8 mouse cellular contexts compared by ENCODE assay signal in genomic region chr7:45567780-45568516, GRCm38 (mm10). TPM values are rescaled to one million over a fixed set of nuclear protein-coding genes. Genes with fewer than 3 reads are reported as not detected.
DNase-seq lines count a peak whose midpoint lies in the region; ATAC-seq and TF ChIP-seq lines count a peak whose summit lies in the region.

No protein-coding gene starts in this region.

- no peak for TF ChIP-seq CTCF in bone marrow, adult 2 months (IDR thresholded peaks at IDR 0.05; ENCODE audit: control insufficient read depth, insufficient read depth, low read length)
- 0 out of 2 replicates have a peak, but pooled peaks have one; percentile 0 for TF ChIP-seq CTCF in kidney, adult 2 months (conservative IDR thresholded peaks at IDR 0.05; ENCODE audit: insufficient read depth, insufficient read length, low read depth, low read length)

- no peaks in the 10 kb centered on the region for H3K9me3 ChIP-seq in embryonic facial prominence, embryonic 14.5 days (ENCODE audit: control insufficient read depth, low read length)
- no peaks in the 10 kb centered on the region for H3K9me3 ChIP-seq in limb, embryonic 11.5 days (ENCODE audit: control insufficient read depth, low read length)
- H3K9me3 ChIP-seq in midbrain, embryonic 13.5 days = no peaks in the 10 kb centered on the region

- H3K36me3 ChIP-seq in embryonic facial prominence, embryonic 14.5 days (ENCODE audit: control insufficient read depth, insufficient read depth, low read length) = no peaks in the 10 kb centered on the region
- H3K36me3 ChIP-seq in kidney, adult 2 months (ENCODE audit: control insufficient read depth, insufficient read depth, low read length) = no peaks in the 10 kb centered on the region
- no peaks in the 10 kb centered on the region for H3K36me3 ChIP-seq in limb, embryonic 11.5 days (ENCODE audit: control insufficient read depth, insufficient read depth, low read length)
- no peaks in the 10 kb centered on the region for H3K36me3 ChIP-seq in midbrain, embryonic 13.5 days

- peak overlapping the region; percentile 79 for H3K4me2 ChIP-seq in embryonic facial prominence, embryonic 14.5 days (ENCODE audit: low read depth, low read length)
- peak overlapping the region; percentile 80 for H3K4me2 ChIP-seq in limb, embryonic 11.5 days (ENCODE audit: low read depth, severe bottlenecking)
- peak overlapping the region; percentile 80 for H3K4me2 ChIP-seq in midbrain, embryonic 13.5 days (replicated peaks)

- no peaks in the 10 kb centered on the region for H3K27me3 ChIP-seq in embryonic facial prominence, embryonic 14.5 days (replicated peaks; ENCODE audit: control insufficient read depth, insufficient read depth, low read length)
- H3K27me3 ChIP-seq in kidney, adult 2 months (replicated peaks; ENCODE audit: control insufficient read depth, insufficient read depth, low read length) = no peaks in the 10 kb centered on the region
- H3K27me3 ChIP-seq in limb, embryonic 11.5 days (ENCODE audit: control insufficient read depth, insufficient read depth, low read length) = no peaks in the 10 kb centered on the region
- no peaks in the 10 kb centered on the region for H3K27me3 ChIP-seq in midbrain, embryonic 13.5 days

- DNase-seq in 416B (ENCODE audit: low read depth) = peak; percentile 96
- DNase-seq in embryonic facial prominence, embryonic 14.5 days (ENCODE audit: low spot score) = peak; percentile 98
- peak; percentile 92 to 96 for DNase-seq in heart, adult 18-20 months
- DNase-seq in kidney, adult 2 months = peak; percentile 98
- peak; percentile 96 for DNase-seq in limb, embryonic 11.5 days (ENCODE audit: low spot score)
- DNase-seq in spleen, adult 12 weeks (ENCODE audit: low spot score) = peak; percentile 61

- TF ChIP-seq POLR2A in bone marrow, adult 2 months (IDR thresholded peaks at IDR 0.05; ENCODE audit: borderline replicate concordance, control insufficient read depth, low read depth, low read length) = peak; percentile 45; the same call in 1 of the 2 replicates
- peak; percentile 64 for TF ChIP-seq POLR2A in kidney, adult 2 months (IDR thresholded peaks at IDR 0.05; ENCODE audit: low read depth, low read length)

- peak; percentile 97 for ATAC-seq in embryonic facial prominence, embryonic 14.5 days (ENCODE audit: low read depth)
- peak; percentile 94 for ATAC-seq in limb, embryonic 11.5 days (ENCODE audit: insufficient number of reproducible peaks, low FRiP score, low TSS enrichment, low read depth)
- peak; percentile 94 for ATAC-seq in midbrain, embryonic 13.5 days

- H3K4me1 ChIP-seq in bone marrow, adult 2 months (ENCODE audit: control insufficient read depth, insufficient read depth, low read length) = peaks cover 3% of the 10 kb centered on the region; the same call in 1 of the 2 replicates
- peaks cover 26% of the 10 kb centered on the region for H3K4me1 ChIP-seq in embryonic facial prominence, embryonic 14.5 days (ENCODE audit: control insufficient read depth, insufficient read depth, low read length)
- peaks cover 27% of the 10 kb centered on the region for H3K4me1 ChIP-seq in kidney, adult 2 months (ENCODE audit: control insufficient read depth, insufficient read depth, low read length)
- peaks cover 18% of the 10 kb centered on the region for H3K4me1 ChIP-seq in limb, embryonic 11.5 days (ENCODE audit: control insufficient read depth, insufficient read depth, low read length)
- H3K4me1 ChIP-seq in midbrain, embryonic 13.5 days (replicated peaks) = peaks cover 29% of the 10 kb centered on the region

- peak overlapping the region; percentile 71 for H3K4me3 ChIP-seq in bone marrow, adult 2 months (replicated peaks; ENCODE audit: control insufficient read depth, low read depth, low read length)
- H3K4me3 ChIP-seq in embryonic facial prominence, embryonic 14.5 days (ENCODE audit: low read depth, low read length) = peak overlapping the region; percentile 42
- H3K4me3 ChIP-seq in kidney, adult 2 months (ENCODE audit: insufficient read depth, low read depth, low read length) = peak overlapping the region; percentile 27; the same call in 1 of the 2 replicates
- H3K4me3 ChIP-seq in limb, embryonic 11.5 days (ENCODE audit: low read depth, low read length) = peak overlapping the region; percentile 35
- peak overlapping the region; percentile 48 for H3K4me3 ChIP-seq in midbrain, embryonic 13.5 days (replicated peaks)

- 1% methylated on average over 24 of the region's 24 CpGs for WGBS in bone marrow, adult 2 months
- WGBS in embryonic facial prominence, embryonic 14.5 days = under 1% methylated on average over 23 of the region's 24 CpGs
- 1% methylated on average over 24 of the region's 24 CpGs for WGBS in kidney, adult 2 months
- WGBS in limb, embryonic 11.5 days = 1% methylated on average over 24 of the region's 24 CpGs
- WGBS in midbrain, embryonic 13.5 days = under 1% methylated on average over 24 of the region's 24 CpGs

- peak overlapping the region; percentile 59 for H3K9ac ChIP-seq in embryonic facial prominence, embryonic 14.5 days (ENCODE audit: low read depth, low read length)
- peak overlapping the region; percentile 5; the same call in 1 of the 2 replicates for H3K9ac ChIP-seq in limb, embryonic 11.5 days (ENCODE audit: low read length)
- H3K9ac ChIP-seq in midbrain, embryonic 13.5 days (replicated peaks) = peak overlapping the region; percentile 26

- peak overlapping the region; percentile 73 for H3K27ac ChIP-seq in bone marrow, adult 2 months (ENCODE audit: control insufficient read depth, insufficient read depth, low read depth, low read length, poor library complexity)
- H3K27ac ChIP-seq in embryonic facial prominence, embryonic 14.5 days (replicated peaks; ENCODE audit: low read depth, low read length) = peak overlapping the region; percentile 88
- H3K27ac ChIP-seq in kidney, adult 2 months (ENCODE audit: insufficient read depth, low read depth, low read length) = peak overlapping the region; percentile 94
- peak overlapping the region; percentile 38; the same call in 1 of the 2 replicates for H3K27ac ChIP-seq in limb, embryonic 11.5 days (replicated peaks; ENCODE audit: low read depth, low read length)
- peak overlapping the region; percentile 77 for H3K27ac ChIP-seq in midbrain, embryonic 13.5 days

RNA-seq across cellular contexts. Expression of gene Bcat2, which starts 2.0 kb away (rescaled TPM):
- 35.7 and 58.4 TPM in 2 replicates for polyA plus RNA-seq in bone marrow, adult 2 months (2011; ENCODE audit: insufficient read depth, insufficient read length, low replicate concordance, missing spikeins)
- polyA plus RNA-seq in embryonic facial prominence, embryonic 14.5 days (2014; fragmentation: Nextera tagmentation; extraction: Ambion mirVana) = 50.1 and 51.0 TPM in 2 replicates
- 100 to 1,000 TPM; 225 to 264 TPM for total RNA-seq in heart, adult 18-20 months (2021)
- polyA plus RNA-seq in kidney, adult 2 months (2012; rRNA removed) = 185 and 188 TPM in 2 replicates
- polyA plus RNA-seq in limb, embryonic 11.5 days (2014; fragmentation: Nextera tagmentation; extraction: Ambion mirVana) = 50.7 and 54.2 TPM in 2 replicates
- 20.7 and 24.5 TPM in 2 replicates for polyA plus RNA-seq in midbrain, embryonic 13.5 days (2015; fragmentation: Nextera tagmentation; extraction: Ambion mirVana)

RNA-seq across cellular contexts. Expression of gene Hsd17b14, which starts 13.3 kb away (rescaled TPM):
- polyA plus RNA-seq in bone marrow, adult 2 months (2011; ENCODE audit: insufficient read depth, insufficient read length, low replicate concordance, missing spikeins) = 5.7 TPM in 1 of 2 replicates, not detected in the other
- polyA plus RNA-seq in embryonic facial prominence, embryonic 14.5 days (2014; fragmentation: Nextera tagmentation; extraction: Ambion mirVana) = 0.77 and 1.0 TPM in 2 replicates
- under 1 TPM in 1 of 2 experiments, not detected in 1; 0.41 TPM for total RNA-seq in heart, adult 18-20 months (2021)
- polyA plus RNA-seq in kidney, adult 2 months (2012; rRNA removed) = 43.9 and 48.3 TPM in 2 replicates
- 0.58 and 1.0 TPM in 2 replicates for polyA plus RNA-seq in limb, embryonic 11.5 days (2014; fragmentation: Nextera tagmentation; extraction: Ambion mirVana)
- polyA plus RNA-seq in midbrain, embryonic 13.5 days (2015; fragmentation: Nextera tagmentation; extraction: Ambion mirVana) = 0.13 and 0.21 TPM in 2 replicates

RNA-seq across cellular contexts. Expression of gene Plekha4, which starts 41.8 kb away (rescaled TPM):
- polyA plus RNA-seq in bone marrow, adult 2 months (2011; ENCODE audit: insufficient read depth, insufficient read length, low replicate concordance, missing spikeins) = 2.1 and 8.9 TPM in 2 replicates
- 6.8 and 7.3 TPM in 2 replicates for polyA plus RNA-seq in embryonic facial prominence, embryonic 14.5 days (2014; fragmentation: Nextera tagmentation; extraction: Ambion mirVana)
- total RNA-seq in heart, adult 18-20 months (2021) = 1 to 10 TPM; 2.0 to 2.5 TPM
- 4.6 and 5.9 TPM in 2 replicates for polyA plus RNA-seq in kidney, adult 2 months (2012; rRNA removed)
- polyA plus RNA-seq in limb, embryonic 11.5 days (2014; fragmentation: Nextera tagmentation; extraction: Ambion mirVana) = 0.52 and 0.64 TPM in 2 replicates
- polyA plus RNA-seq in midbrain, embryonic 13.5 days (2015; fragmentation: Nextera tagmentation; extraction: Ambion mirVana) = 0.23 and 0.46 TPM in 2 replicates

RNA-seq across cellular contexts. Expression of gene Ppp1r15a, which starts 41.9 kb away (rescaled TPM):
- polyA plus RNA-seq in bone marrow, adult 2 months (2011; ENCODE audit: insufficient read depth, insufficient read length, low replicate concordance, missing spikeins) = 356 and 801 TPM in 2 replicates
- polyA plus RNA-seq in embryonic facial prominence, embryonic 14.5 days (2014; fragmentation: Nextera tagmentation; extraction: Ambion mirVana) = 20.7 and 21.9 TPM in 2 replicates
- total RNA-seq in heart, adult 18-20 months (2021) = 10 to 100 TPM; 31.6 to 33.7 TPM
- 26.6 and 28.2 TPM in 2 replicates for polyA plus RNA-seq in kidney, adult 2 months (2012; rRNA removed)
- 19.5 and 21.9 TPM in 2 replicates for polyA plus RNA-seq in limb, embryonic 11.5 days (2014; fragmentation: Nextera tagmentation; extraction: Ambion mirVana)
- 11.7 and 11.9 TPM in 2 replicates for polyA plus RNA-seq in midbrain, embryonic 13.5 days (2015; fragmentation: Nextera tagmentation; extraction: Ambion mirVana)

RNA-seq across cellular contexts. Expression of gene Fgf21, which starts 47.3 kb away (rescaled TPM):
- polyA plus RNA-seq in bone marrow, adult 2 months (2011; ENCODE audit: insufficient read depth, insufficient read length, low replicate concordance, missing spikeins) = not detected in 2 replicates
- polyA plus RNA-seq in embryonic facial prominence, embryonic 14.5 days (2014; fragmentation: Nextera tagmentation; extraction: Ambion mirVana) = 0.45 and 1.0 TPM in 2 replicates
- total RNA-seq in heart, adult 18-20 months (2021) = not detected
- polyA plus RNA-seq in kidney, adult 2 months (2012; rRNA removed) = not detected in 2 replicates
- polyA plus RNA-seq in limb, embryonic 11.5 days (2014; fragmentation: Nextera tagmentation; extraction: Ambion mirVana) = not detected in 2 replicates
- 0.17 TPM in 1 of 2 replicates, not detected in the other for polyA plus RNA-seq in midbrain, embryonic 13.5 days (2015; fragmentation: Nextera tagmentation; extraction: Ambion mirVana)

Comparison
In these comparisons a context has a peak if more than half of its experiments do, and no peak if none do; other contexts are left out.
1. Peak in every context shown above with its lines: DNase-seq, ATAC-seq, H3K4me3 ChIP-seq and H3K27ac ChIP-seq.
2. H3K27ac ChIP-seq: peak in every context shown above with its lines; median percentile 94 in kidney, adult 2 months; 88 in embryonic facial prominence, embryonic 14.5 days; 77 in midbrain, embryonic 13.5 days; 73 in bone marrow, adult 2 months; 38 in limb, embryonic 11.5 days.
3. H3K9ac ChIP-seq: peak in every context shown above with its lines; median percentile 59 in embryonic facial prominence, embryonic 14.5 days; 26 in midbrain, embryonic 13.5 days; 5 in limb, embryonic 11.5 days.